Mouse (Mus musculus) kidney, postnatal 36 days (tissue): ENCODE measurements around the gene Katnal1.

Experiments used
- DNase-seq, 2 experiments: peaks; one replicate each; pipeline ENCODE4 v3.0.0; 2021 to 2022; ENCODE audit warnings: mixed read lengths in 2 of 2

Gene Katnal1

DNA sequence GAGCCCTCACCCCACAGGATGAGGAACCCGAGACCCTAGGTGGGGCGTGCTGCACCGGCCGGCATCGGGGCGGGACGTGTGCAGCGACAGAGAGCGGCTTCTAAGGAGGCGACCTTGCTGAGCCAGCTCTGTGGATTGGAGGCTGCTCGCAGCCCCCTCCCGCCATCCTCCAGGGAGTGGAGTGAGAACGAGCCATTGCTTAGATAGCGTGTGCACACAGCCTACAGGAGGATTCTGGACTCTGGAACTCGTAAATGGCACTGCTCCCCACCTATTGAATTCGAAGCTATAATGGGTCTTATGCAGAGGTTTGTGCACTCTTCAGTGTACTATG, at the start of gene Katnal1:
Gene Katnal1, minus strand, starts transcription at position 205 of the 334 bp plus-strand sequence.
- DNase-seq = no peak

DNA sequence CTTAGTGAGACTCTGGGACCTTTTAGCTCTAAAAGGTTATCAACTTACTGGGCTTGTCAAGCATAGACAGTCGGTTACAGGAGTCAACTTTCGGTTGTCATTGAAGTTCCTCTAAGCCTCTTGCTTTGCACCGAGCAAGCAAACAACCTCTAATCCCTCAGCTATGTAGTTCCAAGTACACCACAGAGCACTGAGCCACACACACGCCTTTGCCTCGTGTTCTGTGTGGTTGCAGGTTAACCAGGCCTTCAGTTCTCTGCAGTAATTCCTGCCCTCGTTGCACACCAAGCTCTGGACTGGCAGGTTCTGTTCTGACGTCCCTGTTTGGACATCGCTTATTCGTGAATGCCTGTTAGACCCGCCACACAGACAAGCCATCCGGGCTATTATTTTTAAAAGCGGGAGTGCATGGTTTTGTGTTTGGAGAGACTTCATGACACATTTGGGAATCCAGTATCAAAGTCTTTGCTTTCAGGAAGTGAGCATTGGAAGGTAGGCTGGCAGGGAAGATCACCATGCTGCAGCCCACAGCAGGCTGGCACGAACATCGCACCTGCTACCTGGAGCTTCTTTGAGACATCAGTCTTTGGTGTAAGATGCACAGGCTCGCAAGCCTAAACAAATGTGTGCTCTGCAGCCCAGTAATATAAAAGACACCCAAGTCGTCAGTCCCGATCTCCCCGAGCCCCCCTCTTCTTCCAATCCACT, 49.5 kb upstream of the Katnal1 start:
- peak; percentile 82 to 93 for DNase-seq

DNA sequence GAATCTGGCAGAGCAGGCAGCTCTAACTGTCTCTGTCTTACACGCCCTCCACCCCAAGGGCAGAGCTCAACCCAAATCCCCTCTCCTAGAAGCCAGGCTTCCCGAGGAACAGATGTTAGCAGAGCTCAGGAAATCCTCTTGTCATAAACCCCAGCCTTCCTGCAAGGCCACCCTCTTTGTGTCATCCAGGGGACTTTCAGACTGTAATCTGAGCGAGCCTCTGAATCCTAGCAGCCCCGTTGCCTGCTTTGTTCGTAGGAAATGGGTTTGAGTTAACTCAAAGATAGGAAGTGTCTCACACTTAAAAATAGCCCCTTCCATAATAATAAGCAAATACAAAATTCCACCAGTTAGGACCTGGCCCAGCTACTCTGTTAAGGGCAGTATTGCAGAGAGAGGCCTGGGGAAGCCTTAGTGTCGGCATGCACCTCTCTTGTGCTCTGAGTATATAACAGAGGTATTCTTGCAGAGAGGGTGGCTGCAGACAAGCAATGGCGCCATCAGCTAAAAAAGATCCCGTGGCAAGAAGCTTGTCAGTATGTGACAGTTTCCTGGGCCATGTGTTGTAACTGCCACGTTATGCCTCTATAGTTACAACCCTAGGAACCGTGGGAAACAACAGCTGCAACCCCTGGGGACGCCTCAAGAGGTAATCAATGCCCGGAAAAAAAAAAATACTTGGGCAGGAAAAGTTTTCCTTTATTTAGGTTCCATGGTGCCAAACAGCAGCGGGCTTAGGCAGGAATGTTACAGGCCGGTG, 48.8 kb upstream of the Katnal1 start:
- DNase-seq = peak in 1 of 2 experiments; percentile 41

DNA sequence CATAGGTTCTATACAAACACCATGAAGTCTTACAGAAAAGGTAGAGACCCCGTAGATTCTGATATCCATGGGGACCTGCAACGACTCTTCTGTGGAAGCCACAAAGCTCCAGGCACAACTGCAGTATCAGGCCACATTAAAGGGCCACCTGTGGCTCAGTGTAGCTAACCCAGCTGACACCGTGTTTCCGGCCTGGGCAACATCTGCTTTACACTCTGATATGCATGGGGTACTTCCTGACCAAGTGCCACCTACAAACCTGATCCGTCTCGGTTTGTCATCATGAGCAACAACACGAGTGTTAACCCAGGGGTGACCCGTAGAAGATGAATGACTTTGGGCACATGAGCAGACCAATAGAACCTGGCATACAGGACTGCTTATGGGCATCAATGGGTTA, 47.8 kb upstream of the Katnal1 start:
- no peak for DNase-seq

DNA sequence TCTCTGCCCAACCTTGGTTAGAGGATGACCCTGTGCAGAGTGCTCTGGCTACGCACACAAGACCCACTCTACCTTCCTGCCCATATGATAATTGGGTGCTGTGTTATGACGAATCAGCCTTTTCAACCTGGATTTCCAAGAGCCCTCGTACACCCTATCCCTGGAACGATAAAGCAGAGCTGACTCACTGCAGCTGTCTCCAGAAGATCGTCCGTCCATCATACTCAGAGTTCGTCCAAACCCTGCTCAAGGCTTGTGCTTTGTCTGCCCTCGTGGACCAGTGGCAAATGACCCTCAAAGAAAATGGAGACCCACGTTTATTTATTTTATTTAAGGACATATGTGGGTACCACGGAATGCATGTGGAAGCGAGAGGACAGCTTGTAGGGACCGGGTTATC, 45.9 kb upstream of the Katnal1 start:
- DNase-seq = no peak

DNA sequence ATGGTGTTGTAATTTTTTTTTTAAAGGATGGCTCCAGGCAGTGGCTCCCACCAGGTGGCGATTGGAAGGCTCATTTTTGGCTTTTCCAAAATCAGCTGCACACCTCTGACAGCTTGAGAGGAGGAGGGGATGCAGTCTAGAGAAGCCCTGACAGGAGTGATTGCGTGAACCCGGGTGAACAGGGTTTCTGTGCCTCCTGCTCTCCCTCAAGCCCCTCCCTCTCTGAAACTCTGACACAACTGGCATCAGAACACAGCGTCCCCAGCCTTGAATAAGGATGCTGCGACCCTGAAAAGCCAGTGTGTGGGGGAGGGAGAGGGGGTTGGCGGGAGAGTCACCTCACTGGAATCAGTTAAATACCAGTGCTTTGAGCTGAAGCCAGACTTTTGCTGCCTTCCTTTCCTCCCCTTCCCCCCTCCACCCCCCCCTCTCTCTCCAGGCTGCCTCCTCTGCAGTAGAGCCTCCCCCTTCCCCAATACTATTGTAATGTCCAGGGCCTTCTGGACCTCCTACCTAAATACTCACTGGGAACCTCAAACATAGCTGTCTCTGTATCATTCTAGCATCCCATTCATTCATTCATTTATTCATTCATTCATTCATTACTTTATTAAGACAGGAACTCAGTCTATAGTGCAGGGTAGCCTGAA, 44.0 kb upstream of the Katnal1 start:
- DNase-seq = no peak

DNA sequence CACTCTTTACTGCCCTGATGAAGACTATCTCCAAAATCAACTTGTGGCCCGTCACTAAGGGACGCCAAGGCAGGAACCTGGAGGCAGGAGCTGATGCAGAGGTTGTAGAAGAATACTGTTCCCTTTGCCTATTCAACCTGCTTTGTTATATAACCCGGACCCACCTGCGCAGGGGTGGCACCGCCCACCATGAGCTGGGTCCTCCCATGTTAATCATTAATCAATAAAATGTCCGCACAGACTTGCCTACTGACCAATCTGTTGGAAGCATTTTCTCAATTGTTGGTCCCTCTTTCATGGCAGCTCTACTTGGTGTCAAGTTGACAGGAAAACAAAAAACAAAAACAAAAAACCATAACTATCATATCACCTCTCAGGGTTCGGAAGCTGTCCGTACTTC, 43.0 kb upstream of the Katnal1 start:
- DNase-seq = no peak

DNA sequence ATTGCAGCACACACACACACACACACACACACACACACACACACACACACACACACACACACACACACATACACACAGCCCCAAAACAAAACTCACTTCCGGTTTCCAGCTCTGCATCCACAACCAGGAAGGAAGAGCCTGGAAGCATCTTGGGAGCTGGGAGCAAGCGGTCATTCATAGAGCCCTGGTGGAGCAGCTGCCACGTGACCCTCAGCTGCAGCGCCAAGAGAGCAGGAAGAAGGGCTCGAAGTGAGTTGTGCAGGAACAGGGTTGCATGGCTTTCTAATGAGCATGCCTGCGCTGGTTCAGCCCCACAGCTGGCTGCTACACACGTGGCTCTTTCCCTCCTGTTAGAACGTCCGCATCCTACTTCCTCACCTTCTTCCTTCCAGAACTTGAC, 40.5 kb upstream of the Katnal1 start:
- DNase-seq = peak; percentile 77 to 79

DNA sequence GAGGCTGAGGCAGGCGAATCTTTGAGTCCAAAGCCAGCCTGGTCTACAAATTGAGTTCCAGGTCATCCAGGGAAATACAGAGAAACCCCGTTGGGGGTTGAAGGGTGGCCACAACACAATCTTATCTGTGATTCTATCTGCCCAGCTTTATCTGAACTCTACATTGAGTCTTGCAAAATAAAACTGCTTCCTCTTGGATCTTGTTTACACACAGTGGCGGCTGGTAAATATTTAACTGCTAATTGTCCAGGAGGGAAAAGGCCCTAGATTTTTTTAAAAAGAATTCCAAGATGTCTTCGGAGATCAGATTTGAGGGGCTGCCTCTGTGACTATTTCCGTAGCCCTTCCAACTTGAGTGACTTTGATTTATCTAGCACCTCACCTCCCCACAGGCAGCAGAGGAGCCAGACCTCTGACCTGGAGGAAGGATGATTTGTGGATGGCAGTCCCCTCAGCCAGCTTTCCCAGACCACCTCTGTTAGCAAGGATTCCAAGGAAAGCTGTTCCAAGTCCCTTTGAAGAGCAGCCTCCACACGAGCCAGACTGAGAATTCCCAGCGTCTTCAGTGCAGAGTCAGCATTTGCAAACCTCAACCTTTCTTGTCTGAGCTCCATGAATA, 39.9 kb upstream of the Katnal1 start:
- DNase-seq = peak; percentile 35 to 67

DNA sequence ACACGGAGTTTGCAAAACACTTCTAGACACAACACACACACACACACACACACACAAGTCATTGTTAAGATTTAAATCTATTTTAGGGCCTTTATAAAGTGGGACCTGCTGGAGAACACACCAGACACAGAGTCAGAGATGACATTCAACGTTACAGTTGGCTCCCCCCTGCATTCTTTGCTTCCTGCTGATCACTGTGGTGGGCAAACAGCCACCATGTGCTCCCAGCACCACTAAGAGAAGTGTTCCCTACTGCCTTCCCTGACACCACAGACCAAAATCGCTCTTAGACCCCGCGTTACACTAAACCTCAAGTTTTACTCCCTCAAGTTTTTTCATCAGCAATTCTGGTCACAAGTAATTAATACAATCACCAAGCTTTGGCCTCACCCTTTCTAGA, 39.1 kb upstream of the Katnal1 start:
- no peak for DNase-seq

DNA sequence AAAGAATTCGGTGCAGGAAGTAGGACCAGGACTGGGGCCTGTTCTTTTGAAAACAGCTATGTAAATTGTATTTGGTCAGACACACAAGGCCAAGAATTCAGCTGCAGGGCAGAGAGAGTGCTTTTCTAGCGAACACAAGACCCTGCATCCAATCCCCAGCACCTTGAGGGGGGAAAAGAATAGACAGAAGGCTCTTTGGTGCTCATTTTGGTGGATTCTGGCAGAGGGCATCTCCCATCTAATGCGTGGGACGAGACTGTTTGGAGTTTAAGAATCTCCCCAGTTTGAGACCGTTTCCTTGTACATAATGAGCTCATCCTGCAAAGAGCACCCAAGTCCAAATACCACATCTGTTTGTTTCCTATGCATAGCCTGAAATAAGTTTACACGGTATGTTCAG, 37.3 kb upstream of the Katnal1 start:
- no peak for DNase-seq

DNA sequence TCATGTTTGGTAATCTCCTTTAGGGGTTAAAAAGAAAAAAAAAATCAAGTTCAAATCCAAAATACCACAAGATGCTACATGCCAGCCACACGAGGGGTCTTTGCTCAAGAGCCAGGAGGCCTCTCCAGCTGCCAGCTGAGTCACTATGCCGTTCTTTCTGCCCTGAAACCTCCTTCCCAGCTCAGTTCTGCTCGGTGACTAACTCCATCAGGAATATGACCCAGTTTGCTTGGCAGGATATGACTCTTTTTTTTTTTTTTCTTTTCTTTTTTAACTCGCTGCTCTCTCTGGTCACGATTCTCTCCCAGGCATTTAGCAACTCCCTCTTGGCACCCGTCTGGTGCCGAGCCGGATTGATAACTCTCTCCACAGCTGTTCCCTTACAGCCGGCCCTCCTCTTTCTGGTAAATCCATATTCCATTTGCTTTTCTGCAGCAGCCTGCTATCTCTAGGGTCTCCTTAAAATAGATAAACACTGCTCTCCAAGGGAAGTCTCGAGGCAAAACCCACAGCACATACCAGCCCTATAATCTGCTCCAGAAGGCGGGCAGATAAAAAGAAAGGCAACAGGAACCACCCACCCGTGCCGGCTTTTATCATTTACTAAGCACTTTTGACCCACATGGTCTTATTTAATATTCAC, 36.7 kb upstream of the Katnal1 start:
- DNase-seq = peak; percentile 32 to 55

DNA sequence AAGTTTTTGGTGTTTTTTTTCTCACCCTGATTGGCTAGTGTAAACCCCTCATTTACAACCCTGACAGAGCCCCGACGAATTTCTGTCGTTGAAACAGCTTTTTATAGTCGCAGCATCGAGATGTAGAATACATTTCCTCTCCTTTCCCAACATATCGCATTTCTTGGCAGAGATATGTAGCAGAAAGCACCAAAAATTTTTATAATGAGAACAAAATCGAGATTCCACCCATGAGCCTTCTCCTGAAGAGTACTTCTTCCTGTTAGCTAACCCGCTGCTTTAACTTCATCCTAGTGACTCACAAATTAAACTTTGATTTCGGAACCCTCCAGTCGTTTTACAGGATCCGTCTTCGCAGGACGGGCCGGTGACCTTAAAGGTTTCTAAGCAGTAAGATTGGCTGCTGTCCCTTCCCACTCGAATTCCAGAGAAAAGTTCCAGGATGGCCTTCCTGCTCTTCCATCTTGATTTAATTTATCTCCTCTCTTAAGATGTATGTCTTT, 36.0 kb upstream of the Katnal1 start:
- DNase-seq = no peak

DNA sequence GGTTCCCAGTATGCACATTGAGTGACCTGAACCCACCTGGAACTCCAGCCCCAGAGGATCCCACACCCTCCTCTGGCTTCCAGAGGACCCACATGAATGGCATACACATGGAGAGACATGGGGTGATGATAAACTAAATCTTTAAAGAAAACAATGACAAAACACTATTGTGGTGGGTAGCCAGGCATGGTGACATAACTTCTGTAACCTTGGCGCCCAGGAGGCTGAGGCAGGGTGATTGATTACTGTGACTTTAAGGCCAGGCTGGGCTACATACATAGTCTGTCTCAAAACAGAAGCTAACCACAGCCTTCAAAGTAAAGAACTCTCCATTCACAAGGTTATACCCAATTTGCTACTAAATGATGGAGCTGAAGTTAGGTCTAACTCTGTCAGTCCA, 35.1 kb upstream of the Katnal1 start:
- no peak for DNase-seq

DNA sequence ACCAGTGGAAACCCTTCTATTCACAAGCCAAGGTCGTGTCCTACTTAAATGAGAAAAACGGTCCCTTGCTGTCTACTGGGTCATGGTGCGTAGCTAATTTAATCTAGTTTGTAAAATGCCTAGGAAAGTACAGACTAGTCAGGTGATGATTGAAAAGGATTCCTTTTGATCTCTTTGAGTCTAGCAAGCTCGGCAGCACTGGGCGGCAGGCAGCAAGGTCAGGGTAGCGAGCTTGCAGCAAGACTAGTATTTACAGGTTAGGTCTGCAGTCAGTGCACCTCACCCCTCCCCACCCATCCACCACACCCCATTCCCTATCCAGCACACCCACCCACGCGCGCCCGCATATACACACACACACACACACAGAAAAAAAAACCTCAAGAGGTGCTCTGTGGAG, 31.1 kb upstream of the Katnal1 start:
- peak; percentile 55 to 58 for DNase-seq

DNA sequence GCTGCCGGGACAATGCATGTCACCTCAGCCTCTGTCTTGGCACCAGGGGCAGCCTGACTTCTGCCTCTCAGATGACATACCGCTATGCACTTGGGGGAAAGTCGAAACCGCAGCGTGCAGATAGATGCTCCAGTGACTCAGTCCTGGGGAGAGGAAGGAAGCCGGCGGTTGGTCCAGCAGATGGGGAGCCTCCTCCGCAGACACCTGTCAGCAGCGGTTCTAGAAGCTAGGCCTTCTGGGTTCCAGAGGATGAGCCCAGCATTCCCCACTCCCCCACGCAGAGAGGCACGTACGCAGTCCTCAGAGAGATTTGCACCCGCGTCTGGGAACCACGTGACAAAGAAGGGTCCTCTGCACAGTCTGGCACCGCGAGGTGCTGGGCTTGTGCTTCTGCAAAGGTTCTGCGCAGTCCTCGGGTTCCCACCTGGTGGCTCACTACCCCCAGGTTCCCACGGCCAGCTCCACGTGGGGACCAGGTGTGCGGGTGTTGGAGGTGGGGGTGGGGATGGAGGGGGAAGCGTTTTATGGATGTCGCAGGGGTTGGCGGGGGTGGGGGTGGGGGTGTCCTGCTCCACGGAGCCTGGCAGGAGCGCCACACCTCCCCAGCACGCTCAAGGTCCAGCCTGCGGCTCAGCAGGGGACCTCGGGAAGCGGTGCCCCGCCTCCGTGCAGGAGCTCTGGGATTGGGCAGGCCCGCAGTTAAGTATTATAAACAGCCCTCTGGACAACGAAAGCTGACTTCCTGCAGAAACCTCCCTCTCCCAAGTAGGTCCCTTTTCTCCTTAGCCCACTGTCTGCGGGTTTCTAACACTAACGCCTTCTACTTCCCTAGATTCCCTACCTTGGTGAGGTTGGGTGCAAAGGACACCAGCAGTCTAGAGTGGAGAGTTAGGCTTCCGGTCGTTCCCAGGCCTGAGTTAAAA, 30.2 kb upstream of the Katnal1 start:
- peak; percentile 92 to 94 for DNase-seq

DNA sequence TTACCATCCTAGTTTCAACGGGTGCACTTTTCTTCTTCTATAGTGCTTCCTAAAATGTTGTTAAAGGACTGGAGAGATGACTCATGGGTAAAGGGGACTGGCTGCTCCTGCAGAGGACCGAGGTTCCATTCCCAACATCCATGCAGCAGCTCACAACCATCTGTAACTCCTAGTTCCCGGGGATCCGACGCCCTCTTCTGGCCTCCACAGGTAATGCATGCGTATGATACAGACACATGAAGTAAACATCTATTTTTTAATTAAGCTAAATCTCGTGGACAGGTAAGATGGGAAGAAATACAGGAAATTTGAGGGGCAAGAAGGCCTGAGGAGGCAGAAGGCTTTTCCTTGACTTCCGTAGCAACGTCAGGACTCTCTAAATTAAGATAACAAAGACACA, 29.2 kb upstream of the Katnal1 start:
- peak; percentile 59 to 77 for DNase-seq

DNA sequence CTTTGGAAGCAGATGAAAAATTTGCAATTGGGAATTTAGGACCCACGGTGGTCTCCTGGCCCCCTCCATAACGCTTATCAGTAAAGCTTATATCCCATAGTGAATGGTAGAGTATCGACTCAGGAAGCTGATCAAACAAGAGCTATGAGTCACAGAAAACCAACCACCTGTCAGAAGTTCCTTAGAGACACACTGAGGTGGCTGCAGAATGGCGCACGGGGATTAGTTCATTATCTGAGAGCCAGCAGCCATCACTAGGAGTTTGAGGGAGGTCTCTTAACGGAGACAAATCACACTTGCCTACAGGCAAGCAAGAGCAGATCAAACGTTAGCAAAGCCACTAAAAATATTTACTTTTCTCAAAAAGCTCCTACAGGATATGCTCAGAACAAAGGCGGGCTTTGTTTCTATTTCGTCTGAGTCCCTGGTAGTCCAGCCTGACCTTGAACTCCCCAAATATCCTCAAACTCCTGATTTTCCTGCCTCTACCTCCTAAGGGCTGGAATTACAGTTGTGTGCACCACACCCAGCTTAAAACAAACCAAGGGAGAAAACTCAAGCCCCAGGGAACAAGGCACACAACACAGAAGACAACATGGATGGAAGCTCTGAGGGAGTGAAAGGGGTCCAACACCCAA, 27.9 kb upstream of the Katnal1 start:
- no peak for DNase-seq

DNA sequence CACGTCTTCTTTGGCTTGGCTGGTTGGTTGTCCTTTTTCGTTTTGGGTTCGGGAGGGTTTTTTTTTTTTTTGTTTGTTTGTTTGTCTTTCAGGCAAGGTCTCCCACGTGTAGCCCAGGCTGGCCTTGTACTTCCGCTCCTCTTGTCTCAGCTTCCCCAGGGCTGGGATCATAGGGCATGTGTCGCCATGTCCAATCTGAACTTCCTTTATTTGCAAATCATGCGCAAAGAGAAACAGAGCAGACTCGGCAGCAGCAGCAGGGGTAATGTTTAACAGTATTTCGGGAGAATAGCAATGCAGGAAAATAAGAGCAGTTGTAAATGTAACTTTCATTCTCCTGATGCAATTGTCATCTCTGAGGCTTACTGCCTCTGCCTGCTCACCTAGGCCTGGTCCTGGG, 27.0 kb upstream of the Katnal1 start:
- DNase-seq = peak; percentile 52 to 59

DNA sequence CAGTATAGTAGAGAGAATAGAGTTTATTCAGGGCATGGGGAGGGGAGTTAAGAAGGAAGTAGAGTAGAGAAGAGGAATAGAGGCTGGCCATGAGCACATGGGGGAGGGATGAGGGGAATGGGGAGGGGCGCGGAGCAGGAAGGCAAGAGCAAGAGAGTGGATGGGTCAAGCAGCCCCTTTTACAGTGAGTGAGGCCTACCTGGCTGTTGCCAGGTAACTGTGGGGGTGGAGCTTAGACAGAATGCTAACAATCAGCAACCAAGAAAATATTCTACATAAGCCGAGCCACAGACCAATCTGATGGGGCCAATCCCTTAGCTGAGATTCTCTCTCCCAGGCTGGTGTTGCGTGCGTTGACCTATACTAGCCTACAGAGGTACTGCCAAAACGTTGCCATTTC, 26.5 kb upstream of the Katnal1 start:
- no peak for DNase-seq
